9 mouse cellular contexts compared by ENCODE assay signal in genomic region chr5:148397911-148398310, GRCm38 (mm10). TPM values are rescaled to one million over a fixed set of nuclear protein-coding genes. Genes with fewer than 3 reads are reported as not detected.
DNase-seq lines count a peak whose midpoint lies in the region; ATAC-seq and TF ChIP-seq lines count a peak whose summit lies in the region.
"Had no signal": no experiment of that assay in that cellular context is flagged by ENCODE, and none has a peak within 500 bp of the region (broad histone marks: within the 10 kb centered on the region; RNA-seq: fewer than 3 reads in every experiment).

No protein-coding gene starts in this region.

- no peak overlapping the region for H3K4me3 ChIP-seq in heart, embryonic 12.5 days
- peak overlapping the region; percentile 76 for H3K4me3 ChIP-seq in embryonic fibroblast, embryonic 13.5 days (ENCODE audit: insufficient read depth, low read length)
- peak overlapping the region; percentile 89 for H3K4me3 ChIP-seq in liver, embryonic 15.5 days (replicated peaks)
- no peak overlapping the region for H3K4me3 ChIP-seq in thymus, adult 2 months (ENCODE audit: control insufficient read depth, insufficient read depth, low read length)

- DNase-seq in heart, adult 8-10 months (ENCODE audit: low spot score): no peak
- peak; percentile 33 for DNase-seq in 3T3-L1 (ENCODE audit: low read depth, low spot score)
- no peak for DNase-seq in thymus, adult 2 months
- DNase-seq in Muller cell, postnatal 12 days (ENCODE audit: inconsistent ontology term): no peak
- DNase-seq in cerebellum, adult 9-11 months: no peak
- DNase-seq: heart, adult 18-20 months had no signal

- TF ChIP-seq POLR2A in embryonic fibroblast, embryonic 13.5 days (IDR thresholded peaks at IDR 0.05; ENCODE audit: low read depth, low read length): no peak
- TF ChIP-seq POLR2A in thymus, adult 2 months (IDR thresholded peaks at IDR 0.05; ENCODE audit: control insufficient read depth, extremely low read depth, insufficient read depth, low read length, poor library complexity): no peak

- H3K4me2 ChIP-seq in heart, embryonic 12.5 days: peak overlapping the region; percentile 97
- peak overlapping the region; percentile 96 for H3K4me2 ChIP-seq in liver, embryonic 15.5 days

- no peaks in the 10 kb centered on the region for H3K9me3 ChIP-seq in heart, embryonic 12.5 days (replicated peaks)
- H3K9me3 ChIP-seq in liver, embryonic 15.5 days (replicated peaks): no peaks in the 10 kb centered on the region

- ATAC-seq in heart, embryonic 12.5 days (ENCODE audit: insufficient number of reproducible peaks, low FRiP score): no peak
- no peak for ATAC-seq in liver, embryonic 15.5 days (ENCODE audit: insufficient read depth)

- H3K36me3 ChIP-seq in heart, embryonic 12.5 days: peaks cover 26% of the 10 kb centered on the region; the same call in 1 of the 2 replicates
- peaks cover 39% of the 10 kb centered on the region for H3K36me3 ChIP-seq in liver, embryonic 15.5 days (replicated peaks)
- H3K36me3 ChIP-seq in thymus, adult 2 months (ENCODE audit: control insufficient read depth, insufficient read depth, low read length): no peaks in the 10 kb centered on the region

- no peak overlapping the region for H3K9ac ChIP-seq in heart, embryonic 12.5 days
- H3K9ac ChIP-seq in liver, embryonic 15.5 days: no peak overlapping the region

- 66% methylated on average over 5 of the region's 5 CpGs for WGBS in heart, embryonic 12.5 days
- 64% methylated on average over 5 of the region's 5 CpGs for WGBS in liver, embryonic 15.5 days (ENCODE audit: insufficient replicate concordance)
- 94% methylated on average over 5 of the region's 5 CpGs for WGBS in thymus, adult 2 months

- H3K27ac ChIP-seq in heart, embryonic 12.5 days (ENCODE audit: poor library complexity, severe bottlenecking): no peak overlapping the region
- no peak overlapping the region for H3K27ac ChIP-seq in embryonic fibroblast, embryonic 13.5 days (ENCODE audit: insufficient read depth, low read length)
- H3K27ac ChIP-seq in liver, embryonic 15.5 days (replicated peaks): 0 out of 2 replicates have a peak overlapping the region, but pooled peaks have one; percentile 89
- H3K27ac ChIP-seq in thymus, adult 2 months (ENCODE audit: control insufficient read depth, insufficient read depth, low read length): no peak overlapping the region

- TF ChIP-seq CTCF in embryonic fibroblast, embryonic 13.5 days (IDR thresholded peaks at IDR 0.05; ENCODE audit: borderline replicate concordance, insufficient read depth, low read length): no peak
- no peak for TF ChIP-seq CTCF in thymus, adult 2 months (IDR thresholded peaks at IDR 0.05; ENCODE audit: borderline replicate concordance, control insufficient read depth, extremely low read depth, insufficient read depth, low read length, poor library complexity)

- 0 out of 2 replicates have a peak, but pooled peaks cover 4% of the 10 kb centered on the region for H3K27me3 ChIP-seq in heart, embryonic 12.5 days (replicated peaks)
- peaks cover 9% of the 10 kb centered on the region for H3K27me3 ChIP-seq in liver, embryonic 15.5 days
- H3K27me3 ChIP-seq in thymus, adult 2 months (ENCODE audit: control insufficient read depth, insufficient read depth, low read length): no peaks in the 10 kb centered on the region

- H3K4me1 ChIP-seq in heart, embryonic 12.5 days (replicated peaks): peaks cover 17% of the 10 kb centered on the region
- H3K4me1 ChIP-seq in embryonic fibroblast, embryonic 13.5 days (ENCODE audit: control insufficient read depth, insufficient read depth, low read length): 0 out of 2 replicates have a peak, but pooled peaks cover 2% of the 10 kb centered on the region
- H3K4me1 ChIP-seq in liver, embryonic 15.5 days (replicated peaks): peaks cover 31% of the 10 kb centered on the region
- peaks cover 6% of the 10 kb centered on the region for H3K4me1 ChIP-seq in thymus, adult 2 months (replicated peaks; ENCODE audit: control insufficient read depth, insufficient read depth, low read length)

RNA-seq across cellular contexts. Expression of gene Slc7a1, which starts 1.8 kb away (rescaled TPM):
- polyA plus RNA-seq in heart, embryonic 12.5 days (2016; fragmentation: Nextera tagmentation; extraction: Ambion mirVana): 24.0 and 24.2 TPM in 2 replicates
- 10 to 100 TPM in 3 of 4 experiments, 1 to 10 TPM in 1; 9.3 to 13.4 (median 10.9) TPM for total RNA-seq in heart, adult 8-10 months (2022)
- 61.1 and 63.0 TPM in 2 replicates for polyA plus RNA-seq in embryonic fibroblast, embryonic 13.5 days (2011; ENCODE audit: insufficient read length, low read depth, missing spikeins)
- polyA plus RNA-seq in liver, embryonic 15.5 days (2015; fragmentation: Nextera tagmentation; extraction: Ambion mirVana): 16.3 and 17.0 TPM in 2 replicates
- polyA plus RNA-seq in thymus, adult 2 months (2012; rRNA removed): 12.8 and 17.2 TPM in 2 replicates

Comparison
In these comparisons a context has a peak if more than half of its experiments do, and no peak if none do; other contexts are left out.
1. H3K4me3 ChIP-seq: peak in embryonic fibroblast, embryonic 13.5 days (single experiment) and liver, embryonic 15.5 days (single experiment); none in heart, embryonic 12.5 days (single experiment) and thymus, adult 2 months (single experiment).